Mouse (Mus musculus) megakaryocyte, adult 5-6 weeks (primary cell): Measurements from ENCODE around the gene Inpp5k. TPM values are rescaled to one million over a fixed set of nuclear protein-coding genes. Genes with fewer than 3 reads are reported as not detected.
"Not testable (repeated sequence)": the region's sequence is repeated elsewhere in the genome, so short reads cannot be mapped to it uniquely, and the experiment has no call there.

Source experiments
- ATAC-seq: 2 replicates; pipeline ENCODE4 v1.8.0; 2016; ENCODE audit warnings: mild to moderate bottlenecking, inconsistent platforms; ENCODE audit not compliant: poor library complexity, severe bottlenecking
- total RNA-seq, 2 experiments: library from RNA; stranded (forward) in 1 of 2; stranded (reverse) in 1 of 2; fragments of 153-499, 151-499 nt in 1 of 2; fragments of 221-1000, 200-1000 nt in 1 of 2; gene quantifications; 2 replicates each; pipeline versions ENCODE4 v1.2.3 to v1.2.4; 2015 to 2017

Gene Inpp5k
- total RNA-seq, 2 experiments from 2014 or later, result 44.5 to 79.9 TPM

DNA sequence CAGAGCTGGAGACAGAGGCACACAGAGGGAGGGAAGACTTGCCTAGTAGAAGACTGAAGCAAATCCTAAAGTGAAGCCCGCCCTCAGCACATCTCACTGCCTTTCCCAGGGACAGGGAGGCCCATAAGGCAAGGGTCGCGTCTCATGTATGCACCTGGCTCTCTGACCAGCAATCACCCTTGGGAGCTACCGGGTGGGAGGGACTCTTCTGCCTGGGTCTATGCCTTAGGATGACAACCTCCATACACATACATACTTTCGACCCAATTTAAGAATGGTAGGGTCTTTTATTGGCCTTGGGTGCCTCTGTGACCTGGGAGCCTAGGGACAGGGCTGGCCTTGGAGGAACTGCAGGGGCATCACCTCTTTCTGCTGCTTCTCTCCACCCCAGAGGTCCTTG lies 42.6 kb downstream of the Inpp5k start:
- ATAC-seq, result no peak

- ATAC-seq, result no peak
Measured at GRCm38 (mm10) chr11:75674875-75675274, 44.1 kb downstream of the Inpp5k start.

- ATAC-seq, result no peak
Measured at GRCm38 (mm10) chr11:75677881-75678746, 47.3 kb downstream of the Inpp5k start.

DNA sequence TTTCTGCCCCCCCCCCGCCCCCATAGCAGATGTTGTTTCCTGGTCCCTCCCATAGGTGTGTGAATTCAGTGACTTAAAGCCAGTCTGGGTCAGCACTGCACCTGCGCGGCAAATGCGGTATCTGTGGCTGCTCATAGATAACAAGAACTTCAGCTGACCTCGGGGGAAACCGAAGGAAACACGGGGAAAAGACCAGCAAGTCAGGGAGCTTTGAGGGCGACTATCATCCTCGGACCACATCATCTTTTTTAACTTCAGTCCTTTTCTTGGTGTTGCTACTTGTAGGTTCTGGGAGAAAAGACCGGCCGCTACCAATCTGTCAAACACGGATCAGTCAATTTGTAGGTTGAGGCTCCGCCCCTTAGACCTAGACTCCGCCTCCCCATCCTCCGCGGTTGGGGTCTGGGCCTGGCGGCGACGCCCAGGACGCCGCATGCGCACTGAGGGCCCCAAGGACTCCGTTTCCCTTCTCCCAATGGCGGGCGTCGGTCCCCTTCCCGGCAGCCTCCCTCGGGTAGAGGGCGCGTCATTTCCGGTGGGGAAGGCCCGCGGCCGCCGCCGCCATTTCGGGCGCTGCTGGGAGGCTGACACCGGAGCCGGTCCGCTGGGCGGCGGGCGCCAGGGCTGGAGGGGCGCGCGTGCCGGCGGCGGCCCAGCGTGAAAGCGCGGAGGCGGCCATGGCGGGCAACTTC lies 48.1 kb downstream of the Inpp5k start, which contains the start of gene Crk:
Gene Crk (plus strand): TSS at position 513 of the 692 bp plus-strand sequence.
- peak; percentile 93 for ATAC-seq

GRCm38 (mm10) chr11:75679439-75680171 lies 48.8 kb downstream of the Inpp5k start:
- ATAC-seq, result peak; percentile 72

DNA sequence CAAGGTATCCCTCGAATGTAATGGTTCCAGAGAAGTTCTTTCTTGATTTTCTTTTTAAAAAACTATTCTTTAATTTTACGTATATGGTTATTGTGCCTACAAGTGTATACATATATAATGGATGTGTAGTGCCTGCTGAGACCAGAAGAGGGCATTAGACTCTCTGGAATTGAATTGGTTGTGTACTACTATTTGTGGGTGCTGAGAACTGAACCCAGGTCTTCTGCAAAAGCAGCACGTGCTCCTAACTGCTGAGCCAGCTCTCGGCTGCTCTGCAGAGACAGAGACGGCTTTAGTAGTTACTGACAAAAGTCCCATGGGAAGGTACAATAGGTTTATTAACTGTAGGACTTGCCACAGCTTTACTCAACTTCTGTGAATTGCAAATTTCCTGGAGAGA lies 53.7 kb downstream of the Inpp5k start:
- ATAC-seq, result no peak

GRCm38 (mm10) chr11:75684956-75685355 lies 54.2 kb downstream of the Inpp5k start:
- no peak for ATAC-seq

DNA sequence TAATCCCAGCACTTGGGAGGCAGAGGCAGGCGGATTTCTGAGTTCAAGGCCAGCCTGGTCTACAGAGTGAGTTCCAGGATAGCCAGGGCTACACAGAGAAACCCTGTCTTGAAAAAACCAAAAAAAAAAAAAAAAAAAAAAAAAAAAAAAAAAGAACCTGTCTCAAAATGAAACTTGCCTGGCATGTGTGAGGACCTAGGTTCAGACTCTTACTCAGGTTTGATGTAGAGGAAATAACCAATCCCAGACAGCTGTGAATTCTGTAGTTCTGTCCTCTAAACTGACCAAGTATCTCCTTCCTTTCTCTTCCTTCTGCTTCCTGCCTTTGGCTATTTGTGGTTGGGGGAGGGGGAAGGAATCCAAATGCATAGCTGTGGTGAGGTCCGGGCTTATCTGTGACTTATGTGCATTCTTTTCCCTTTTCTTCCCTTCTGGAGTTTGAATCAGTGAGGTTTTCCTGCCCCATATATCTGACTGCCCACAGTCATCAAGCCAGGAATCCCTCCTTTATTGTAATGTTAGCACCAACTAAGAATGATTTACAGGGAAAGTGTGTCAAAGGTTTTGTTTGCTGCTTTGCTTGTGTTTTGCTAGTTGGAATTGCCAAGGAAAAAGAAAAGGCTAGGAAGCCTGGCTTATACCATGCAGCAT lies 56.7 kb downstream of the Inpp5k start:
- ATAC-seq, result no peak

- no peak for ATAC-seq
Measured at GRCm38 (mm10) chr11:75688132-75688531, 57.3 kb downstream of the Inpp5k start.

- ATAC-seq, result no peak
Measured at GRCm38 (mm10) chr11:75689977-75690376, 59.2 kb downstream of the Inpp5k start.

- ATAC-seq, result no peak
Measured at GRCm38 (mm10) chr11:75691047-75691446, 60.3 kb downstream of the Inpp5k start.

GRCm38 (mm10) chr11:75693570-75693969 lies 62.8 kb downstream of the Inpp5k start:
- ATAC-seq, result no peak

DNA sequence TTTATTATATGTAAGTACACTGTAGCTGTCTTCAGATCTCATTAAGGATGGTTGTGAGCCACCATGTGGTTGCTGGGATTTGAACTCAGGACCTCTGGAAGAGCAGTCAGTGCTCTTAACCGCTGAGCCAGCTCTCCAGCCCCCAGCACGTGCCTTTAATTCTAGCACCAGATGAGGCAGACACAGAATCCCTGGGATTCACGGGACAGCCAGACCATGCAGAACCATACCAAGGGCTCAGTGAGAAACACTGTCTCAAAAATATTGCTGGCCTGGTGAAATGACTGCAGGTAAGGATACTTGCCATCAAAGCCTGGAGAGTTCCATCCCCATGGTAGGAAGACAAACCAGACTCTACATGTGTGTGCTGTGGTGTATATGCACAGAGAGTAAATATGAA lies 66.7 kb downstream of the Inpp5k start:
- not testable (repeated sequence) for ATAC-seq

Other genes starting within 250 kb of the Inpp5k start
- 26.5 and 30.8 TPM in 2 replicates for gene Serpinf1, start 208.3 kb upstream of the Inpp5k start, total RNA-seq (2015)
- 36.2 and 39.2 TPM in 2 replicates for gene Serpinf1, start 208.3 kb upstream of the Inpp5k start, total RNA-seq (2017)
- 0.71 TPM in 1 of 2 replicates, not detected in the other for gene Serpinf2, start 191.4 kb upstream of the Inpp5k start, total RNA-seq (2015)
- gene Serpinf2, start 191.4 kb upstream of the Inpp5k start, total RNA-seq (2017), result not detected in 2 replicates
- 11.1 and 11.9 TPM in 2 replicates for gene Wdr81, start 176.3 kb upstream of the Inpp5k start, total RNA-seq (2015)
- gene Wdr81, start 176.3 kb upstream of the Inpp5k start, total RNA-seq (2017), result 9.3 and 11.8 TPM in 2 replicates
- 3.1 and 7.8 TPM in 2 replicates for gene Tlcd2, start 169.3 kb upstream of the Inpp5k start, total RNA-seq (2015)
- 4.6 and 5.4 TPM in 2 replicates for gene Tlcd2, start 169.3 kb upstream of the Inpp5k start, total RNA-seq (2017)
- 91.3 and 102 TPM in 2 replicates for gene Prpf8, start 144.2 kb upstream of the Inpp5k start, total RNA-seq (2015)
- 69.3 and 90.7 TPM in 2 replicates for gene Prpf8, start 144.2 kb upstream of the Inpp5k start, total RNA-seq (2017)
- 0.98 and 1.2 TPM in 2 replicates for gene Rilp, start 120.9 kb upstream of the Inpp5k start, total RNA-seq (2015)
- 0.55 and 1.8 TPM in 2 replicates for gene Rilp, start 120.9 kb upstream of the Inpp5k start, total RNA-seq (2017)
- gene Scarf1, start 117.4 kb upstream of the Inpp5k start, total RNA-seq (2015), result 0.41 and 1.1 TPM in 2 replicates
- gene Scarf1, start 117.4 kb upstream of the Inpp5k start, total RNA-seq (2017), result 0.66 and 0.85 TPM in 2 replicates
- 30.6 and 32.3 TPM in 2 replicates for gene Slc43a2, start 99.3 kb upstream of the Inpp5k start, total RNA-seq (2015)
- gene Slc43a2, start 99.3 kb upstream of the Inpp5k start, total RNA-seq (2017), result 32.2 and 33.5 TPM in 2 replicates
- gene Pitpna, start 42.9 kb upstream of the Inpp5k start, total RNA-seq (2015), result 387 and 430 TPM in 2 replicates
- gene Pitpna, start 42.9 kb upstream of the Inpp5k start, total RNA-seq (2017), result 178 and 226 TPM in 2 replicates
- 21.2 and 28.4 TPM in 2 replicates for gene Myo1c, start 19.5 kb downstream of the Inpp5k start, total RNA-seq (2015)
- 25.3 and 29.2 TPM in 2 replicates for gene Myo1c, start 19.5 kb downstream of the Inpp5k start, total RNA-seq (2017)
- 52.1 and 54.9 TPM in 2 replicates for gene Crk, start 48.3 kb downstream of the Inpp5k start, total RNA-seq (2015)
- 50.7 and 56.2 TPM in 2 replicates for gene Crk, start 48.3 kb downstream of the Inpp5k start, total RNA-seq (2017)
- 494 and 497 TPM in 2 replicates for gene Ywhae, start 101.9 kb downstream of the Inpp5k start, total RNA-seq (2015)
- gene Ywhae, start 101.9 kb downstream of the Inpp5k start, total RNA-seq (2017), result 231 and 282 TPM in 2 replicates
- gene Doc2b, start 165.1 kb downstream of the Inpp5k start, total RNA-seq (2015), result not detected in 2 replicates
- not detected in 2 replicates for gene Doc2b, start 165.1 kb downstream of the Inpp5k start, total RNA-seq (2017)